9 mouse cellular contexts compared by ENCODE assay signal in the genomic region with DNA sequence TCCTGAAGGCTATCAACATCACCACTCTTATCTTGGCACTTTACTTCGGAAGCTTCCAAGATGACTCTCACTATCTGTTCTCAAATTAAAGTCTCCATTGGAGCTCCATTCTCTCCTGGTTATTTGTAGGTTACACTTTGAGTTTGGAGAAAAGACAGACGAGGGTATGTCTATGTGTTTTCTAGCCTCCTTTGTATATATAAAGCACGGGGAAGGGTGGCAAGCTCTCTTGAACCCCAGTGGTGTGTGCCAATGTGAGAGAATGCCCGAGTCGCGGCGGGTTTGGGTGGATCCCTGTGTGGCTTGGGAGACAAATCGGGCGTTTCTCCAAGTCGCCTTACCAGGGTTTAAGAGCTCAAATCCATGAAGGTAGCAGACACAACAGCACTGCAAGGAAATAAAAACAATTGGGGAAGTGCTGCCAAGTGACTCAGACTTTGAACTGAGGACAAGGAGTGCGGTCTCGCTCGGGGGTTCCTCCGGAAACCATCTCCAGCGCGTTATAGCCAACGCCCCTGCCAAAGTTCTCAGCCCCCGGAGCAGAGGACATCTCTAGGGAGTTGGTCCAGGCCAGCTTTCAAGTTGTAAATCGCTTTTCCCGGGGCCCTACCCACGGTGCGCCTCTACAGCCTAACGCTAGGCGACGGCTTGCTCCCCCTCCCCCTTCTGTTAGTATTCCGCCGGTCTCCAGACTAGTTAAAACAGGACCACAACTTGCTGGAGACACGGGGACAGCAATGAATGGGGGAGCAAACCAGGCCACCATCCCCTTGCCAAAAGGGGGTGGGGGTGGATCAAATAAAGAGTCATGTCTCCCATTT. TPM values are rescaled to one million over a fixed set of nuclear protein-coding genes. Genes with fewer than 3 reads are reported as not detected.
DNase-seq lines count a peak whose midpoint lies in the region; ATAC-seq and TF ChIP-seq lines count a peak whose summit lies in the region.
"Had no signal": no experiment of that assay in that cellular context is flagged by ENCODE, and none has a peak within 500 bp of the region (broad histone marks: within the 10 kb centered on the region; RNA-seq: fewer than 3 reads in every experiment).

No protein-coding gene starts in this region.

- H3K4me1 ChIP-seq in E14TG2a.4 (replicated peaks; ENCODE audit: low read depth, low read length): peaks cover 39% of the 10 kb centered on the region
- no peaks in the 10 kb centered on the region for H3K4me1 ChIP-seq in hindbrain, embryonic 11.5 days (replicated peaks; ENCODE audit: control insufficient read depth, insufficient read depth, low read length)
- H3K4me1 ChIP-seq in thymus, adult 2 months (replicated peaks; ENCODE audit: control insufficient read depth, insufficient read depth, low read length): no peaks in the 10 kb centered on the region

- peak overlapping the region; percentile 80 for H3K4me2 ChIP-seq in hindbrain, embryonic 11.5 days (replicated peaks; ENCODE audit: low read depth, low read length)

- H3K9ac ChIP-seq in hindbrain, embryonic 11.5 days (ENCODE audit: low read depth, low read length): peak overlapping the region; percentile 7

- peak overlapping the region; percentile 89 for H3K4me3 ChIP-seq in E14TG2a.4 (replicated peaks; ENCODE audit: low read length)
- peak overlapping the region; percentile 74 for H3K4me3 ChIP-seq in hindbrain, embryonic 11.5 days (ENCODE audit: low read depth, low read length)
- no peak overlapping the region for H3K4me3 ChIP-seq in thymus, adult 2 months (ENCODE audit: control insufficient read depth, insufficient read depth, low read length)

- no peak for TF ChIP-seq POLR2A in brain, embryonic 14.5 days (IDR thresholded peaks at IDR 0.05; ENCODE audit: borderline replicate concordance, extremely low read depth, insufficient read depth, insufficient read length, poor library complexity, severe bottlenecking)
- TF ChIP-seq POLR2A in thymus, adult 2 months (IDR thresholded peaks at IDR 0.05; ENCODE audit: control insufficient read depth, extremely low read depth, insufficient read depth, low read length, poor library complexity): no peak

- no peak; the same call in 1 of the 2 replicates for ATAC-seq in hindbrain, embryonic 11.5 days (ENCODE audit: low FRiP score)

- WGBS in hindbrain, embryonic 11.5 days: 0% methylated on average over 28 of the region's 28 CpGs
- 2% methylated on average over 28 of the region's 28 CpGs for whole genome bisulfite sequencing in thymus, adult 2 months

- H3K27me3 ChIP-seq in E14TG2a.4 (ENCODE audit: insufficient read depth, low read length): peaks cover 66% of the 10 kb centered on the region
- H3K27me3 ChIP-seq in hindbrain, embryonic 11.5 days (ENCODE audit: control insufficient read depth, insufficient read depth, low read length): peaks cover 21% of the 10 kb centered on the region
- H3K27me3 ChIP-seq in thymus, adult 2 months (ENCODE audit: control insufficient read depth, insufficient read depth, low read length): no peaks in the 10 kb centered on the region; the same call in 1 of the 2 replicates

- no peaks in the 10 kb centered on the region for H3K36me3 ChIP-seq in E14TG2a.4 (ENCODE audit: insufficient read depth, low read length)
- H3K36me3 ChIP-seq in hindbrain, embryonic 11.5 days (ENCODE audit: control insufficient read depth, insufficient read depth, low read length): no peaks in the 10 kb centered on the region
- H3K36me3 ChIP-seq in thymus, adult 2 months (ENCODE audit: control insufficient read depth, insufficient read depth, low read length): no peaks in the 10 kb centered on the region

- no peaks in the 10 kb centered on the region for H3K9me3 ChIP-seq in E14TG2a.4 (ENCODE audit: low read length)
- no peaks in the 10 kb centered on the region for H3K9me3 ChIP-seq in hindbrain, embryonic 11.5 days (ENCODE audit: control insufficient read depth, low read length)

- TF ChIP-seq CTCF in E14TG2a.4 (conservative IDR thresholded peaks at IDR 0.05; ENCODE audit: low read length): no peak
- TF ChIP-seq CTCF in brain, embryonic 14.5 days (IDR thresholded peaks at IDR 0.05; ENCODE audit: borderline replicate concordance, extremely low read depth, insufficient read depth, insufficient read length): peak; percentile 39; the same call in 1 of the 2 replicates
- no peak for TF ChIP-seq CTCF in thymus, adult 2 months (IDR thresholded peaks at IDR 0.05; ENCODE audit: borderline replicate concordance, control insufficient read depth, extremely low read depth, insufficient read depth, low read length, poor library complexity)

- DNase-seq in brain, embryonic 14.5 days (ENCODE audit: low read depth): peak; percentile 77
- DNase-seq in gastrocnemius, adult 18-20 months (ENCODE audit: low spot score): peak; percentile 68
- peak; percentile 61 for DNase-seq in hindbrain, embryonic 11.5 days (ENCODE audit: low spot score)
- peak; percentile 47 to 56 for DNase-seq in layer of hippocampus, postnatal 10 days (ENCODE audit: low spot score in 2 of 2)
- peak; percentile 30 for DNase-seq in lung, postnatal 36 days
- peak; percentile 48 to 60 for DNase-seq in right cerebral cortex, adult 2 months (ENCODE audit: low spot score in 2 of 2)
- no peak for DNase-seq in thymus, adult 2 months

- no peak overlapping the region for H3K27ac ChIP-seq in hindbrain, embryonic 11.5 days (ENCODE audit: low read depth, low read length)
- no peak overlapping the region for H3K27ac ChIP-seq in thymus, adult 2 months (ENCODE audit: control insufficient read depth, insufficient read depth, low read length)

RNA-seq across cellular contexts. Expression of a gene that starts 1.8 kb away (rescaled TPM):
- 16.7 and 27.0 TPM in 2 replicates for polyA plus RNA-seq in brain, embryonic 14.5 days (2012; rRNA removed)
- 1 to 10 TPM; 3.8 to 8.2 TPM for total RNA-seq in gastrocnemius, adult 18-20 months (2021)
- 31.0 and 34.0 TPM in 2 replicates for polyA plus RNA-seq in hindbrain, embryonic 11.5 days (2014; fragmentation: Nextera tagmentation; extraction: Ambion mirVana)
- total RNA-seq in layer of hippocampus, postnatal 10 days (2021): 10 to 100 TPM; 45.9 to 49.4 TPM
- polyA plus RNA-seq in thymus, adult 2 months (2012; rRNA removed): 1.1 TPM in 2 replicates
- total RNA-seq: neutrophil, adult 5-6 weeks had no signal
